Mouse (Mus musculus) spleen, postnatal 36 days (tissue): ENCODE measurements around the gene Slc9a3r1.
A peak's percentile ranks its signal among the peaks of the same experiment; 100 is the strongest.

Experiments used
- DNase-seq, 2 experiments: peaks; one replicate each; pipeline ENCODE4 v3.0.0; 2022; ENCODE audit warnings: low spot score in 2 of 2, mixed read lengths in 1 of 2

The Slc9a3r1 gene

GRCm38 (mm10) chr11:115162832-115163480 is at the start of gene Slc9a3r1:
Gene Slc9a3r1, plus strand, starts transcription at chr11:115163341.
- peak; percentile 99 to 100 for DNase-seq

- peak in 1 of 2 experiments; percentile 23 for DNase-seq
Observed at GRCm38 (mm10) chr11:115119409-115119808, 43.7 kb upstream of the Slc9a3r1 start.

- DNase-seq, result no peak
Observed at GRCm38 (mm10) chr11:115128483-115128882, 34.7 kb upstream of the Slc9a3r1 start.

GRCm38 (mm10) chr11:115129508-115130126 is 33.5 kb upstream of the Slc9a3r1 start:
- no peak for DNase-seq

GRCm38 (mm10) chr11:115131768-115132381 is 31.3 kb upstream of the Slc9a3r1 start:
- no peak for DNase-seq

GRCm38 (mm10) chr11:115133800-115134199 is 29.3 kb upstream of the Slc9a3r1 start, which contains the start of gene Cd300lf:
Gene Cd300lf, minus strand, starts transcription at chr11:115133992.
- peak; percentile 71 to 73 for DNase-seq

- DNase-seq, result peak; percentile 40 to 48
Observed at GRCm38 (mm10) chr11:115138597-115139262, 24.4 kb upstream of the Slc9a3r1 start.

- peak in 1 of 2 experiments; percentile 18 for DNase-seq
Observed at GRCm38 (mm10) chr11:115141970-115142369, 21.2 kb upstream of the Slc9a3r1 start.

GRCm38 (mm10) chr11:115147813-115148212 is 15.3 kb upstream of the Slc9a3r1 start:
- no peak for DNase-seq

- no peak for DNase-seq
Observed at GRCm38 (mm10) chr11:115150741-115151254, 12.3 kb upstream of the Slc9a3r1 start.

- no peak for DNase-seq
Observed at GRCm38 (mm10) chr11:115151755-115152429, 11.2 kb upstream of the Slc9a3r1 start.

GRCm38 (mm10) chr11:115153088-115153487 is 10.1 kb upstream of the Slc9a3r1 start:
- DNase-seq, result no peak

GRCm38 (mm10) chr11:115153699-115154292 is 9.3 kb upstream of the Slc9a3r1 start:
- peak; percentile 89 to 90 for DNase-seq

- DNase-seq, result peak; percentile 45 to 53
Observed at GRCm38 (mm10) chr11:115155053-115155634, 8.0 kb upstream of the Slc9a3r1 start.

GRCm38 (mm10) chr11:115157933-115158719 is 5.0 kb upstream of the Slc9a3r1 start:
- DNase-seq, result peak; percentile 82 to 83

- DNase-seq, result peak; percentile 62
Observed at GRCm38 (mm10) chr11:115160016-115160797, 2.9 kb upstream of the Slc9a3r1 start.

GRCm38 (mm10) chr11:115160883-115161577 is 2.1 kb upstream of the Slc9a3r1 start:
- peak; percentile 72 to 82 for DNase-seq

GRCm38 (mm10) chr11:115161578-115162204 is 1.4 kb upstream of the Slc9a3r1 start:
- DNase-seq, result peak; percentile 68 to 77
